Mouse (Mus musculus) MEL-GATA-1-ER (cell line): Measurements from ENCODE around the gene Pold4.

Experiments
- DNase-seq: peaks from one replicate; pipeline ENCODE4 v3.0.0-alpha.2; 2012; ENCODE audit warnings: low read depth; ENCODE audit errors: extremely low read depth

The Pold4 gene

DNA sequence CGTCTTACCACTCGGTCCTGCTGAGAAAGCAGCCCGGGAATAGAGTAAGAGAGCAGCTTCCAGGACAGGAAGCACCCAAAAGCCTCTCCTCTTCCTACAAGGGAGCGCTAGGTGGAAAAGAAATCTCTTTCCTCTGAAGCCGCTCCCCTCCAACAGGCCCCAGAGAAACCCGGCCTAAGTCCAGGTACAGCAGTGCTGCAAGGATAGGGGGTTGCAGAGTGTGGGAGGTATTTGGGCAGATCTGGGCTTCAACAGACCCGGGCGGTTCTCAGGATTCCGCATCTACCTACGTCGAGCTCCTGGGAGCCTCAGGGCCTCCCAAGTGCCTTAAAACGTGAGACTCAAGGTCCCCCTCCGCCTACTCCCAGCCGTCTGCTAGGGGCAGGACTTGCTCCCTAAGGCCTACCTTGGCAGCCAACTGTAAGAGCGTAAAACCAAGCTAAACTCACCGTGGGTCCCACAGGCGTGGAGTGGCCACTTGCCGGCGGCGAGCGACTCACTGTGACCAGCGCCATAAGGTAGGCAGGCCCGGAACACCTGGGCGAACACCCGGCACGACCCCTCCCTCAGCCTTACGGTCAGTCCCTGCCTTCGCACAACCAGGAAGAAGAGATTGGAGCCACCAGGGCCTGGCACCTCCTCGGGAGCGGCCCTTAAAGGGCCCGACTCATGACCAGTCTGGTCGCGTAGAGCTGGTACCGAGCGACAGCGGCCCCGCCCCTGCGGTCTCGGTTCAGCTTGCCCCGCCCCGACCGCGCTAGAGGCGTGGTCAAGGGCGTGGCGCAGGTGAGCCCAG, 37.1 kb downstream of the Pold4 start, which contains the start of gene Ssh3:
Ssh3 (minus strand) TSS at position 615 of the 796 bp plus-strand sequence.
- DNase-seq, result peak; percentile 33

- DNase-seq, result no peak
Measured at GRCm38 (mm10) chr19:4270187-4270586, 38.5 kb downstream of the Pold4 start.

DNA sequence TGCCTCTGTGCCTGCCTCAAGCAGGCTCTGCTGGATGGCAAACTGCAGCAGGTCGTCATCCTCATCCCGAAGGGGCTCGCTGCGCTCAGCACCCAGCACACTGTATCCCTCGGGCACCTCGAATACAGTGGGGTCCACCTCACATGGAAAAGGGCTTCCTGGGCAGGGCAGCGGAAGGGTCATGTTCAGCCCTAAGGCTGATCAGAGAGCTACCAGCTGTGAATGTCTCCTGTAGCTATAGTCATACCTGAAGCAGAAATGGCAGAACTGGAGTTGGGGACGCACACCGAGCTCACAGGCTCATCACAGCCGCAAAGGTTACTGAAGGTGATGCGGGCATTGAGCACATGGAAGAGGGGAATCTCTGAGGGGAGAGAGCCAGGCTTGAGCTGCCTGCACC, 39.3 kb downstream of the Pold4 start:
- no peak for DNase-seq

GRCm38 (mm10) chr19:4279487-4279886, 47.8 kb downstream of the Pold4 start:
- no peak for DNase-seq

- no peak for DNase-seq
Measured at GRCm38 (mm10) chr19:4280425-4280824, 48.7 kb downstream of the Pold4 start.

- DNase-seq, result peak; percentile 78
Measured at GRCm38 (mm10) chr19:4282898-4283553, 51.3 kb downstream of the Pold4 start, which contains the start of gene Ankrd13d. Ankrd13d (minus strand) TSS chr19:4283137.
